Mouse (Mus musculus): ENCODE data around the gene Svopl. TPM values are rescaled to one million over a fixed set of nuclear protein-coding genes. Genes with fewer than 3 reads are reported as not detected.

Svopl gene
- polyA plus RNA-seq, 1 experiment from 2014 or later, result 0.16 TPM

- Histone ChIP-seq H3K9me3 (ENCODE audit: control insufficient read depth, low read length) (no peaks in the 10 kb centered on the region), H3K4me1 (ENCODE audit: control insufficient read depth in 2 of 2, insufficient read depth in 2 of 2, low read length in 2 of 2) (peaks cover 0 to 5% of the 10 kb centered on the region in 2 experiments; a peak in 1 of 4 replicates), H3K9ac (ENCODE audit: low read length) (no peak overlapping the region), H3K4me2 (ENCODE audit: low read length) (no peak overlapping the region), H3K27me3 (ENCODE audit: control insufficient read depth, insufficient read depth, low read length) (no peaks in the 10 kb centered on the region), H3K36me3 (ENCODE audit: control insufficient read depth, insufficient read depth, low read length) (peaks cover 34% of the 10 kb centered on the region), H3K27ac (replicated peaks in 1 of 2; ENCODE audit: control insufficient read depth in 1 of 2, insufficient read depth in 1 of 2, low read depth in 2 of 2, low read length in 2 of 2) (no peak overlapping the region), H3K4me3 (ENCODE audit: control insufficient read depth in 1 of 2, insufficient read depth in 1 of 2, low read depth in 1 of 2, low read length in 2 of 2) (no peak overlapping the region)
- ATAC-seq (ENCODE audit: insufficient number of reproducible peaks, insufficient read depth, low FRiP score, low read depth), result no peak
- 68% methylated on average over 6 of the region's 6 CpGs for WGBS
Measured at GRCm38 (mm10) chr6:37936498-37936897, 110.3 kb downstream of the Svopl start.

Other genes with a start within 250 kb of the Svopl start
- 17.9 and 18.5 TPM in 2 replicates for gene Trim24, start 176.2 kb downstream of the Svopl start, polyA plus RNA-seq (2014; fragmentation: Nextera tagmentation; extraction: Ambion mirVana)
- gene Tmem213, start 62.3 kb upstream of the Svopl start, polyA plus RNA-seq (2014; fragmentation: Nextera tagmentation; extraction: Ambion mirVana), result not detected in 2 replicates
- 0.38 TPM in 1 of 2 replicates, not detected in the other for gene Atp6v0a4, start 77.6 kb upstream of the Svopl start, polyA plus RNA-seq (2014; fragmentation: Nextera tagmentation; extraction: Ambion mirVana)
- gene D630045J12Rik, start 207.0 kb upstream of the Svopl start, polyA plus RNA-seq (2014; fragmentation: Nextera tagmentation; extraction: Ambion mirVana), result 1.9 and 2.3 TPM in 2 replicates

Measured in heart, embryonic 14.5 days (tissue).